Mouse (Mus musculus): ENCODE results near the gene Cyp2d10. TPM values are rescaled to one million over a fixed set of nuclear protein-coding genes. Genes with fewer than 3 reads are reported as not detected.

Cyp2d10 gene
- polyA plus RNA-seq, 1 experiment, result 0.19 TPM

GRCm38 (mm10) chr15:82437975-82438617 is 31.1 kb upstream of the Cyp2d10 start:
- H3K36me3 ChIP-seq (ENCODE audit: control insufficient read depth, insufficient read depth, low read length), result no peaks in the 10 kb centered on the region
- TF ChIP-seq POLR2A (IDR thresholded peaks at IDR 0.05; ENCODE audit: low read depth, low read length) (no peak), CTCF (IDR thresholded peaks at IDR 0.05; ENCODE audit: extremely low read depth, insufficient read depth, insufficient read length, insufficient replicate concordance) (no peak)
- WGBS, result 71% methylated on average over 5 of the region's 5 CpGs
- H3K27ac ChIP-seq (ENCODE audit: insufficient read depth, low read length), result no peak overlapping the region
- DNase-seq (ENCODE audit: low read depth in 1 of 2, low spot score in 2 of 2), result no peak
- no peaks in the 10 kb centered on the region for H3K27me3 ChIP-seq (ENCODE audit: control insufficient read depth, insufficient read depth, low read length)
- no peaks in the 10 kb centered on the region for H3K4me1 ChIP-seq (ENCODE audit: control insufficient read depth, insufficient read depth, insufficient read length)
- no peak overlapping the region for H3K4me3 ChIP-seq (ENCODE audit: extremely low read depth, insufficient read depth, insufficient read length)

- no peak for TF ChIP-seq POLR2A (IDR thresholded peaks at IDR 0.05; ENCODE audit: low read depth, low read length)
- TF ChIP-seq CTCF (IDR thresholded peaks at IDR 0.05; ENCODE audit: extremely low read depth, insufficient read depth, insufficient read length, insufficient replicate concordance), result no peak
- Histone ChIP-seq H3K27me3 (ENCODE audit: control insufficient read depth, insufficient read depth, low read length) (no peaks in the 10 kb centered on the region), H3K4me1 (ENCODE audit: control insufficient read depth, insufficient read depth, insufficient read length) (no peaks in the 10 kb centered on the region), H3K4me3 (ENCODE audit: extremely low read depth, insufficient read depth, insufficient read length) (no peak overlapping the region), H3K36me3 (ENCODE audit: control insufficient read depth, insufficient read depth, low read length) (no peaks in the 10 kb centered on the region), H3K27ac (ENCODE audit: insufficient read depth, low read length) (no peak overlapping the region)
- WGBS, result 86% methylated on average over 2 of the region's 2 CpGs
- no peak for DNase-seq (ENCODE audit: low read depth in 1 of 2, low spot score in 2 of 2)
These were observed 28.6 kb upstream of the Cyp2d10 start for GRCm38 (mm10) chr15:82435606-82436005.

- Histone ChIP-seq H3K4me3 (ENCODE audit: extremely low read depth, insufficient read depth, insufficient read length) (no peak overlapping the region), H3K27me3 (ENCODE audit: control insufficient read depth, insufficient read depth, low read length) (no peaks in the 10 kb centered on the region), H3K4me1 (ENCODE audit: control insufficient read depth, insufficient read depth, insufficient read length) (no peaks in the 10 kb centered on the region), H3K36me3 (ENCODE audit: control insufficient read depth, insufficient read depth, low read length) (no peaks in the 10 kb centered on the region), H3K27ac (ENCODE audit: insufficient read depth, low read length) (no peak overlapping the region)
- 80% methylated on average over 3 of the region's 3 CpGs for WGBS
- TF ChIP-seq CTCF (IDR thresholded peaks at IDR 0.05; ENCODE audit: extremely low read depth, insufficient read depth, insufficient read length, insufficient replicate concordance) (no peak), POLR2A (IDR thresholded peaks at IDR 0.05; ENCODE audit: low read depth, low read length) (no peak)
- no peak for DNase-seq (ENCODE audit: low read depth in 1 of 2, low spot score in 2 of 2)
These were observed 28.0 kb upstream of the Cyp2d10 start for GRCm38 (mm10) chr15:82435011-82435410.

- Histone ChIP-seq H3K4me3 (ENCODE audit: extremely low read depth, insufficient read depth, insufficient read length) (no peak overlapping the region), H3K36me3 (ENCODE audit: control insufficient read depth, insufficient read depth, low read length) (no peaks in the 10 kb centered on the region), H3K27me3 (ENCODE audit: control insufficient read depth, insufficient read depth, low read length) (no peaks in the 10 kb centered on the region), H3K27ac (ENCODE audit: insufficient read depth, low read length) (no peak overlapping the region), H3K4me1 (ENCODE audit: control insufficient read depth, insufficient read depth, insufficient read length) (no peaks in the 10 kb centered on the region)
- no peak for TF ChIP-seq CTCF (IDR thresholded peaks at IDR 0.05; ENCODE audit: extremely low read depth, insufficient read depth, insufficient read length, insufficient replicate concordance)
- no peak for DNase-seq (ENCODE audit: low read depth in 1 of 2, low spot score in 2 of 2)
- 91% methylated on average over 3 of the region's 3 CpGs for WGBS
These were observed 27.5 kb upstream of the Cyp2d10 start for GRCm38 (mm10) chr15:82434541-82434940.

GRCm38 (mm10) chr15:82433621-82434020 is 26.6 kb upstream of the Cyp2d10 start:
- H3K36me3 ChIP-seq (ENCODE audit: control insufficient read depth, insufficient read depth, low read length), result no peaks in the 10 kb centered on the region
- no peak for TF ChIP-seq POLR2A (IDR thresholded peaks at IDR 0.05; ENCODE audit: low read depth, low read length)
- no peak for TF ChIP-seq CTCF (IDR thresholded peaks at IDR 0.05; ENCODE audit: extremely low read depth, insufficient read depth, insufficient read length, insufficient replicate concordance)
- H3K27me3 ChIP-seq (ENCODE audit: control insufficient read depth, insufficient read depth, low read length), result no peaks in the 10 kb centered on the region
- no peak for DNase-seq (ENCODE audit: low read depth in 1 of 2, low spot score in 2 of 2)
- WGBS, result 92% methylated on average over 3 of the region's 3 CpGs
- H3K27ac ChIP-seq (ENCODE audit: insufficient read depth, low read length), result no peak overlapping the region
- no peak overlapping the region for H3K4me3 ChIP-seq (ENCODE audit: extremely low read depth, insufficient read depth, insufficient read length)
- H3K4me1 ChIP-seq (ENCODE audit: control insufficient read depth, insufficient read depth, insufficient read length), result no peaks in the 10 kb centered on the region

- no peak for DNase-seq (ENCODE audit: low read depth in 1 of 2, low spot score in 2 of 2)
- Histone ChIP-seq H3K27ac (ENCODE audit: insufficient read depth, low read length) (no peak within 1 kb of the TSS), H3K36me3 (ENCODE audit: control insufficient read depth, insufficient read depth, low read length) (no peaks in the 10 kb centered on the region), H3K27me3 (ENCODE audit: control insufficient read depth, insufficient read depth, low read length) (no peaks in the 10 kb centered on the region), H3K4me3 (ENCODE audit: extremely low read depth, insufficient read depth, insufficient read length) (no peak within 1 kb of the TSS), H3K4me1 (ENCODE audit: control insufficient read depth, insufficient read depth, insufficient read length) (no peaks in the 10 kb centered on the region)
- TF ChIP-seq POLR2A (IDR thresholded peaks at IDR 0.05; ENCODE audit: low read depth, low read length) (no peak), CTCF (IDR thresholded peaks at IDR 0.05; ENCODE audit: extremely low read depth, insufficient read depth, insufficient read length, insufficient replicate concordance) (no peak)
These were observed 26.1 kb upstream of the Cyp2d10 start, which contains the start of gene Cyp2d9 for GRCm38 (mm10) chr15:82433137-82433536. Gene Cyp2d9 (plus strand): TSS chr15:82433437.

GRCm38 (mm10) chr15:82423471-82423870 is 16.5 kb upstream of the Cyp2d10 start:
- Histone ChIP-seq H3K4me3 (ENCODE audit: extremely low read depth, insufficient read depth, insufficient read length) (no peak overlapping the region), H3K27ac (ENCODE audit: insufficient read depth, low read length) (no peak overlapping the region), H3K4me1 (ENCODE audit: control insufficient read depth, insufficient read depth, insufficient read length) (no peaks in the 10 kb centered on the region), H3K36me3 (ENCODE audit: control insufficient read depth, insufficient read depth, low read length) (no peaks in the 10 kb centered on the region), H3K27me3 (ENCODE audit: control insufficient read depth, insufficient read depth, low read length) (no peaks in the 10 kb centered on the region)
- TF ChIP-seq CTCF (IDR thresholded peaks at IDR 0.05; ENCODE audit: extremely low read depth, insufficient read depth, insufficient read length, insufficient replicate concordance), result no peak
- TF ChIP-seq POLR2A (IDR thresholded peaks at IDR 0.05; ENCODE audit: low read depth, low read length), result no peak
- no peak for DNase-seq (ENCODE audit: low read depth in 1 of 2, low spot score in 2 of 2)
- WGBS, result 85% methylated on average over 3 of the region's 3 CpGs

Data from spleen, adult 2 months (tissue).